Mouse (Mus musculus) hindbrain, embryonic 15.5 days (tissue): ENCODE measurements at regions not wholly inside any gene's neighbourhood (a gene's known extent, or its start where the extent isn't known, plus 50 kb on each side); places are given as distances from the start of the nearest gene placed in this dataset.

Source experiments
- ATAC-seq: fragments of 200-750 bp; cut with Nextera tagmentation; 2 replicates; pipeline ENCODE4 v1.8.0; 2017; ENCODE audit warnings: low read depth, moderate number of reproducible peaks, moderate TSS enrichment; ENCODE audit not compliant: low FRiP score
- H3K27ac ChIP-seq: fragments of 300-500 bp; sonication (generic); replicated peaks from 2 replicates; pipeline ENCODE4 v1.5.1; 2015; ENCODE audit warnings: mild to moderate bottlenecking, inconsistent platforms
- H3K27me3 ChIP-seq: fragments of 300-500 bp; sonication (generic); 2 replicates; pipeline ENCODE4 v1.6.1; 2015; ENCODE audit warnings: control low read depth, inconsistent platforms
- H3K36me3 ChIP-seq: fragments of 300-500 bp; sonication (generic); 2 replicates; pipeline ENCODE4 v1.6.1; 2015; ENCODE audit warnings: control low read depth, inconsistent platforms
- H3K4me1 ChIP-seq: fragments of 300-500 bp; sonication (generic); replicated peaks from 2 replicates; pipeline ENCODE4 v1.6.1; 2015; ENCODE audit warnings: control low read depth, inconsistent platforms
- H3K4me2 ChIP-seq: fragments of 300-500 bp; sonication (generic); 2 replicates; pipeline ENCODE4 v1.6.1; 2015; ENCODE audit warnings: moderate library complexity, mild to moderate bottlenecking, inconsistent platforms
- H3K4me3 ChIP-seq: fragments of 300-500 bp; sonication (generic); 2 replicates; pipeline ENCODE4 v1.5.1; 2015; ENCODE audit warnings: mild to moderate bottlenecking, inconsistent platforms
- H3K9ac ChIP-seq: fragments of 300-500 bp; sonication (generic); 2 replicates; pipeline ENCODE4 v1.6.1; 2015; ENCODE audit warnings: inconsistent platforms
- H3K9me3 ChIP-seq: fragments of 300-500 bp; sonication (generic); 2 replicates; pipeline ENCODE4 v1.6.1; 2016; ENCODE audit warnings: control low read depth, inconsistent platforms
- WGBS: fragments of 180-500 bp; shearing (Covaris S2); methylation state at CpG from one replicate; pipeline ENCODE4 v1.1.7; 2015; 5-methylcytosine and 5-hydroxymethylcytosine counted together

DNA sequence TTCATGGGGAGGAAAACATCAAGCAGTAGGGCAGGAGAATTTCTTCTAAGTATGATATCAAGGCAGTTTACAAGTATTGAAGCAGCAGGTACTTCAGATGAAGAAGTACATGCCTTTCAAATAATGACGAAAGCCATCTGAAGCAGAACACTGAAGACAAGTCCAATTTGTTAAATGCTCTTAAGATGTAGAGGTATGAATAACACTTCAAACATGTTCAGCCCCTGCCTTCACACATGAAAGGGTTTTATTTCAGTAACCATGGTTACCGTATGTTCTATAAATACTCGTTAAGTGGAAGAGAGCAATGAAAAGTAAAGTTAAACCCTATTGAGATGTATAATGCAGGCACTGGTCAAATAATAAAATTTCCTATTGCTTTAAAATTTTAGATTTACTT, 101.8 kb downstream of the Mospd2 start:
- Histone ChIP-seq H3K4me1 (no peaks in the 10 kb centered on the region), H3K36me3 (no peaks in the 10 kb centered on the region), H3K4me2 (no peak overlapping the region), H3K9me3 (no peaks in the 10 kb centered on the region), H3K9ac (no peak overlapping the region), H3K4me3 (no peak overlapping the region), H3K27ac (no peak overlapping the region), H3K27me3 (no peaks in the 10 kb centered on the region)
- 78% methylated on average over 3 of the region's 3 CpGs for WGBS
- ATAC-seq: no peak

GRCm38 (mm10) chrX:164840393-164840792, 139.8 kb downstream of the Mospd2 start:
- no peak overlapping the region for H3K4me2 ChIP-seq
- no peaks in the 10 kb centered on the region for H3K9me3 ChIP-seq
- H3K4me3 ChIP-seq: no peak overlapping the region
- no peak overlapping the region for H3K27ac ChIP-seq
- H3K36me3 ChIP-seq: no peaks in the 10 kb centered on the region
- 88% methylated on average over 6 of the region's 6 CpGs for WGBS
- no peak overlapping the region for H3K9ac ChIP-seq
- H3K4me1 ChIP-seq: no peaks in the 10 kb centered on the region
- ATAC-seq: no peak
- H3K27me3 ChIP-seq: no peaks in the 10 kb centered on the region

DNA sequence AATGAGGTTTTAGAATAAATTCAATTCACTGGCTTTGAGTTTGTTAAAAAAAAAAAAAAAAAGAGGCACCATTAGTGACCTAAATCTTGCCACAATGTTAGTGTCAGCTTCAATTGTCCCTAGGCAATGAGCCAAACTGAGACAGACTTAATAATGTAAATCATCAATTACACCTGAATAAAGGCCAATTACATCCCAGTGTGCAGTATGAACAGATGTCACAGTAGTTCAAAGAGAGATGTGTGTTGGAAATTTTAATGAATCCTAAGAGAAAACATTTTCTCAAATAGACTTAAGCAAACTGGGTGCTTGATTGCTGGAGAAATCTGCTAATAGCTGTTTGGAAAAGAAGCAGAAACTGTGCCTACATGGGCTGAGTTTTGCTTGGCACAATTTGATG, 159.3 kb downstream of the Mospd2 start:
- no peak overlapping the region for H3K4me2 ChIP-seq
- ATAC-seq: no peak
- H3K27ac ChIP-seq: no peak overlapping the region
- H3K27me3 ChIP-seq: no peaks in the 10 kb centered on the region
- H3K4me1 ChIP-seq: no peaks in the 10 kb centered on the region
- H3K9me3 ChIP-seq: no peaks in the 10 kb centered on the region
- no peaks in the 10 kb centered on the region for H3K36me3 ChIP-seq
- no peak overlapping the region for H3K9ac ChIP-seq
- no peak overlapping the region for H3K4me3 ChIP-seq

DNA sequence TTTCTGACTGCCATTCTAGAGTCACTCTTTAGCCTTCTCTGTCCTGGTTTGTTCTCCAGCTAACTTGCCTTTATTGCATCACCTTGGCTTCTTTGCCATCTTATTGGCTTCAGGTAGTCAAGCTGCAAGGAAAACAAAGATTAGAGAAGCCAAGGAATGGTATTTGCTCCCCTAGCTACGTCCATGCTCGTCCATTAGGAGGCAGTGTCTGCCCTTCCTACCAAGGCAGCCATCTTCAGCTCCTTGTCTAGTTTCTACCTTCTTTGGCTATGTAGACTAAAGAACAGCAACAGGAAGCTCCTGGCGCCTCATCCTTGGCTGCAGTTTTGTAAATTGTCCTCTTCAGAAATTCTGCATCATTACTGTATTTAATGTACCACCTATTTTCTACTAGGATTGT, 192.9 kb downstream of the Mospd2 start:
- no peak overlapping the region for H3K4me2 ChIP-seq
- no peaks in the 10 kb centered on the region for H3K36me3 ChIP-seq
- H3K9ac ChIP-seq: no peak overlapping the region
- no peaks in the 10 kb centered on the region for H3K27me3 ChIP-seq
- H3K4me1 ChIP-seq: no peaks in the 10 kb centered on the region
- 63% methylated on average over 3 of the region's 3 CpGs for WGBS
- no peak overlapping the region for H3K4me3 ChIP-seq
- no peak for ATAC-seq
- no peaks in the 10 kb centered on the region for H3K9me3 ChIP-seq
- no peak overlapping the region for H3K27ac ChIP-seq

DNA sequence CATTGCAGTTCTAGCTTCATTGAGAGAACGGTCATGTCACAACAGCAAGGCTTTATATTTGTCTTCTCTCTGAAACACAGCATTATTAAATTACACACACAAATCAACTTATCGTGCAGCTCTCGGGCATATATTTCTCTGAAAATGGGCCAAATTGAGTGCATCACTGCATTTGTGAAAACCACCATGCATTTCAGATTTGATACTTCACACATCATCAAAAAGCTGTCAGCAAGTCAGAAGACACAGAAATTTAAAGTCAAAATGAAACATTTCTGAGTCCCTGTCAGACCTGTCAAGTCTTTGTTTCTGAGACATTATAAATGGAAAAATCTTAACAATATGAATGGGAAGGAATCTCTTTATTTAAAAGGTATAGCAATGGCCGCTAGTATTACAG, 215.3 kb downstream of the Mospd2 start:
- 84% methylated on average over 4 of the region's 4 CpGs for WGBS
- Histone ChIP-seq H3K4me1 (no peaks in the 10 kb centered on the region), H3K27ac (no peak overlapping the region), H3K36me3 (no peaks in the 10 kb centered on the region), H3K9me3 (no peaks in the 10 kb centered on the region), H3K4me3 (no peak overlapping the region), H3K9ac (no peak overlapping the region), H3K4me2 (no peak overlapping the region), H3K27me3 (no peaks in the 10 kb centered on the region)
- no peak for ATAC-seq

DNA sequence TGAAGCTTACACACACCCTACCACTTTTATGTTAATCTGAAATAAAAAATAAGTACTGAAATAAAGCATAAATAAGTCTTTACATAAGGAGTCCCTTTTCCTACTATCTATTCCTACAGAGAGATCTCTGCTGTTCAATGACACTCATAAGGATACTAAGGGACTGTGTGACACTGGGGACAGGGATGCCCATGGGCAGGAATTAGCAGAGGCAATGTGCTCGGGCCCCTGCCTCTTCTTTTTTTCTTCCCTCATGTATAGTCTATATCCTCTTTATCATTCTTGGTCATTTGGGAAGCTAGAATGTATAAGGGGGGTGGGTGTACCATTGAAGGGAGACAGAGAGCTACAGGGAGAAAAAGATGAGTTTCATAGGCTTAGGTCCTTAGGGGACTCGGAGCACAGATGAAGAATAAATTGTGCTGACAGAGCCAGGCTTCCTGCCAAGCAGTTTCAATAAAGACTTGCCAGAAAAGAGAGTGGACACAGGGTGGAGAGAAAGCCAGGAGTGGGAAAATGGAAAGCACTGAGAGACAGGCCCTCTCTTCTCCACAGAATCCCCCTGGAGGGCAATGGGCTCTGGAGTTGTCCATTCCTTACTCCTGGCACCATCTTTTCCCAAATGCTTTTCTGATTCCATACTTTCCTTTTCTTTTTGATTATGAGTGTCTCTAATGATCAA, 216.3 kb downstream of the Mospd2 start:
- Histone ChIP-seq H3K9ac (no peak overlapping the region), H3K4me2 (no peak overlapping the region), H3K36me3 (no peaks in the 10 kb centered on the region), H3K4me1 (no peaks in the 10 kb centered on the region), H3K27me3 (no peaks in the 10 kb centered on the region), H3K9me3 (no peaks in the 10 kb centered on the region), H3K4me3 (no peak overlapping the region), H3K27ac (no peak overlapping the region)
- peak; percentile 90 for ATAC-seq
- 45% methylated on average over 2 of the region's 2 CpGs for WGBS

GRCm38 (mm10) chrX:164745552-164746217, 234.5 kb downstream of the Mospd2 start:
- H3K9me3 ChIP-seq: no peaks in the 10 kb centered on the region
- WGBS: 79% methylated on average over 1 of the region's 1 CpGs
- no peak overlapping the region for H3K4me3 ChIP-seq
- H3K36me3 ChIP-seq: no peaks in the 10 kb centered on the region
- ATAC-seq: no peak
- H3K9ac ChIP-seq: no peak overlapping the region
- H3K27ac ChIP-seq: no peak overlapping the region
- H3K4me1 ChIP-seq: no peaks in the 10 kb centered on the region
- H3K27me3 ChIP-seq: no peaks in the 10 kb centered on the region
- no peak overlapping the region for H3K4me2 ChIP-seq
